Mouse (Mus musculus) embryonic stem cell, embryonic (primary cell): Measurements from ENCODE around the gene Rhot2.

Source experiments
- CTCF ChIA-PET, 4 experiments: fragments of 300-600 bp in 2 of 4; fragments of 350-600 bp in 2 of 4; sonication (Branson Sonifier 250); formaldehyde crosslinking; loops; one replicate each; lab custom pipeline; 2022; ENCODE audit warnings: inconsistent platforms in 2 of 4; lab: Charles Lee
- POLR2A ChIA-PET, 4 experiments: fragments of 300-600 bp in 2 of 4; fragments of 350-600 bp in 2 of 4; sonication (Branson Sonifier 250); formaldehyde crosslinking; loops; one replicate each; lab custom pipeline; 2022; ENCODE audit warnings: antibody characterized with exemption in 4 of 4, inconsistent platforms in 1 of 4; lab: Charles Lee

The Rhot2 gene

GRCm38 (mm10) chr17:25844396-25844901 lies at the start of gene Rhot2:
TSS of gene Rhot2 (minus strand) at chr17:25844851.
- CTCF ChIA-PET, result interaction anchor here in 3 of 4 experiments (0.6 to 1.5 kb wide), 13 partner anchors 10 to 874 kb away, joined by 3 to 9 read pairs (median 4); partner anchors contain the start of genes Stub1 (in 3 of the 3), Jmjd8 (in 1 of the 3) and Mcrip2 (in 1 of the 3)

GRCm38 (mm10) chr17:25893975-25894617 lies 49.4 kb upstream of the Rhot2 start:
- ChIA-PET POLR2A (interaction anchor here in 3 of 4 experiments (0.5 to 4.2 kb wide), 23 partner anchors 10 to 624 kb away, joined by 3 to 24 read pairs (median 3); partner anchors contain the start of genes Mcrip2 (in 2 of the 3), Wdr90 (in 1 of the 3) and Wfikkn1 (in 1 of the 3)), CTCF (interaction anchor here (0.5 to 4.5 kb wide), 64 partner anchors 8 to 1211 kb away, joined by 3 to 54 read pairs (median 4); partner anchors contain the start of genes Decr2 (in 2 of the 4), Mettl26 (in 2 of the 4), Wfikkn1 (in 2 of the 4) and Capn15 (in 1 of the 4))

More at GRCm38 (mm10) chr17:25844396-25844901, at the start of gene Rhot2:
- POLR2A ChIA-PET, result interaction anchor here in 3 of 4 experiments (0.5 to 8.7 kb wide), 38 partner anchors 8 to 1173 kb away, joined by 3 to 114 read pairs (median 4); partner anchors contain the start of genes Mcrip2 (in 3 of the 3), Stub1 (in 3 of the 3), Jmjd8 (in 2 of the 3) and Wdr90 (in 2 of the 3)

- ChIA-PET POLR2A (interaction anchor here in 3 of 4 experiments (0.6 to 2.5 kb wide), 5 partner anchors 11 to 56 kb away, joined by 3 to 6 read pairs (median 3); partner anchors contain the start of genes Stub1 (in 2 of the 3) and Rhbdl1 (in 1 of the 3)), CTCF (interaction anchor here in 2 of 4 experiments (0.6 to 3.1 kb wide), 2 partner anchors 10 to 56 kb away, joined by 3 to 16 read pairs; partner anchors contain the start of gene Stub1 (in 1 of the 2))
These were observed 44.2 kb upstream of the Rhot2 start for GRCm38 (mm10) chr17:25888837-25889236.

- CTCF ChIA-PET, result interaction anchor here in 3 of 4 experiments (0.7 to 9.0 kb wide), 3 partner anchors 8 to 344 kb away, joined by 4 to 54 read pairs (median 4); no protein-coding TSS in a partner anchor
- POLR2A ChIA-PET, result interaction anchor here in 1 of 4 experiments (1.4 to 1.7 kb wide), 2 partner anchors 9 to 33 kb away, joined by 4 to 5 read pairs; no protein-coding TSS in a partner anchor
These were observed 42.8 kb upstream of the Rhot2 start for GRCm38 (mm10) chr17:25887467-25887866.

GRCm38 (mm10) chr17:25886806-25887205 lies 42.2 kb upstream of the Rhot2 start:
- CTCF ChIA-PET, result interaction anchor here (0.5 to 9.0 kb wide), 8 partner anchors 8 to 475 kb away, joined by 3 to 54 read pairs (median 4); no protein-coding TSS in a partner anchor
- POLR2A ChIA-PET, result interaction anchor here in 3 of 4 experiments (0.6 to 1.7 kb wide), 9 partner anchors 9 to 1343 kb away, joined by 3 to 8 read pairs (median 4); partner anchors contain the start of genes Capn15 (in 1 of the 3) and Mcrip2 (in 1 of the 3)

GRCm38 (mm10) chr17:25885636-25886035 lies 41.0 kb upstream of the Rhot2 start:
- ChIA-PET POLR2A (interaction anchor here in 3 of 4 experiments (0.5 to 1.7 kb wide), 6 partner anchors 11 to 217 kb away, joined by 3 to 5 read pairs (median 4); partner anchors contain the start of genes Capn15 (in 1 of the 3) and Rhot2 (in 1 of the 3)), CTCF (interaction anchor here (0.6 to 9.0 kb wide), 7 partner anchors 8 to 126 kb away, joined by 3 to 54 read pairs (median 3); no protein-coding TSS in a partner anchor)

- POLR2A ChIA-PET, result interaction anchor here (1.0 to 2.0 kb wide), 12 partner anchors 10 to 68 kb away, joined by 3 to 5 read pairs (median 4); partner anchors contain the start of genes Mcrip2 (in 2 of the 4) and Stub1 (in 2 of the 4)
- CTCF ChIA-PET, result interaction anchor here in 3 of 4 experiments (0.6 to 9.0 kb wide), 7 partner anchors 8 to 388 kb away, joined by 3 to 54 read pairs (median 4); partner anchors contain the start of gene Mettl26 (in 1 of the 3)
These were observed 39.2 kb upstream of the Rhot2 start for GRCm38 (mm10) chr17:25883824-25884223.

- ChIA-PET POLR2A (interaction anchor here in 2 of 4 experiments (0.8 to 2.0 kb wide), 10 partner anchors 9 to 68 kb away, joined by 3 to 5 read pairs (median 4); partner anchors contain the start of genes Mcrip2 (in 2 of the 2) and Stub1 (in 2 of the 2)), CTCF (interaction anchor here in 2 of 4 experiments (1.4 to 9.0 kb wide), 5 partner anchors 7 to 13 kb away, joined by 4 to 54 read pairs (median 5); partner anchors contain the start of gene Mettl26 (in 1 of the 2))
These were observed 38.6 kb upstream of the Rhot2 start for GRCm38 (mm10) chr17:25883268-25883667.

GRCm38 (mm10) chr17:25882306-25882705 lies 37.7 kb upstream of the Rhot2 start:
- ChIA-PET POLR2A (interaction anchor here in 3 of 4 experiments (0.9 to 5.8 kb wide), 7 partner anchors 8 to 49 kb away, joined by 3 to 45 read pairs (median 3); partner anchors contain the start of genes Stub1 (in 2 of the 3), Mcrip2 (in 1 of the 3), Rhot2 (in 1 of the 3) and Wdr90 (in 1 of the 3)), CTCF (interaction anchor here in 2 of 4 experiments (4.4 to 9.0 kb wide), 2 partner anchors 13 kb away, joined by 41 to 54 read pairs; no protein-coding TSS in a partner anchor)

GRCm38 (mm10) chr17:25881691-25882090 lies 37.0 kb upstream of the Rhot2 start:
- ChIA-PET CTCF (interaction anchor here in 2 of 4 experiments (0.9 to 9.0 kb wide), 6 partner anchors 13 to 131 kb away, joined by 3 to 54 read pairs (median 4); partner anchors contain the start of gene Mcrip2 (in 1 of the 2)), POLR2A (interaction anchor here (0.6 to 5.8 kb wide), 12 partner anchors 8 to 154 kb away, joined by 3 to 45 read pairs (median 3); partner anchors contain the start of genes Mcrip2 (in 2 of the 4), Chtf18 (in 1 of the 4), Rhot2 (in 1 of the 4) and Rpusd1 (in 1 of the 4))

GRCm38 (mm10) chr17:25880913-25881641 lies 36.4 kb upstream of the Rhot2 start:
- ChIA-PET CTCF (interaction anchor here (0.6 to 9.0 kb wide), 12 partner anchors 12 to 622 kb away, joined by 3 to 54 read pairs (median 4); partner anchors contain the start of genes Mcrip2 (in 2 of the 4) and Sox8 (in 1 of the 4)), POLR2A (interaction anchor here (0.6 to 5.8 kb wide), 19 partner anchors 9 to 154 kb away, joined by 3 to 45 read pairs (median 3); partner anchors contain the start of genes Mcrip2 (in 4 of the 4), Stub1 (in 2 of the 4), Chtf18 (in 1 of the 4) and Rhbdl1 (in 1 of the 4))

GRCm38 (mm10) chr17:25880196-25880910 lies 35.7 kb upstream of the Rhot2 start, which contains the start of gene Wfikkn1:
TSS of gene Wfikkn1 (minus strand) at chr17:25880858.
- POLR2A ChIA-PET, result interaction anchor here (0.6 to 5.8 kb wide), 16 partner anchors 11 to 815 kb away, joined by 3 to 45 read pairs (median 4); partner anchors contain the start of genes Mcrip2 (in 4 of the 4), Stub1 (in 2 of the 4), Rhbdl1 (in 1 of the 4) and Rhot2 (in 1 of the 4)
- CTCF ChIA-PET, result interaction anchor here (0.5 to 9.0 kb wide), 16 partner anchors 12 to 623 kb away, joined by 3 to 54 read pairs (median 4); partner anchors contain the start of genes Mcrip2 (in 2 of the 4), Sox8 (in 1 of the 4) and Stub1 (in 1 of the 4)

- ChIA-PET POLR2A (interaction anchor here in 3 of 4 experiments (0.6 to 5.8 kb wide), 16 partner anchors 9 to 815 kb away, joined by 3 to 45 read pairs (median 4); partner anchors contain the start of genes Stub1 (in 3 of the 3), Mcrip2 (in 2 of the 3), Tmem8 (in 1 of the 3) and Wdr90 (in 1 of the 3)), CTCF (interaction anchor here (0.5 to 9.0 kb wide), 37 partner anchors 10 to 1199 kb away, joined by 3 to 54 read pairs (median 4); partner anchors contain the start of genes Mcrip2 (in 4 of the 4), Capn15 (in 1 of the 4) and Stub1 (in 1 of the 4))
These were observed 35.1 kb upstream of the Rhot2 start for GRCm38 (mm10) chr17:25879750-25880149.

GRCm38 (mm10) chr17:25879261-25879660 lies 34.6 kb upstream of the Rhot2 start:
- POLR2A ChIA-PET, result interaction anchor here in 3 of 4 experiments (0.7 to 5.8 kb wide), 16 partner anchors 8 to 234 kb away, joined by 3 to 45 read pairs (median 6); partner anchors contain the start of genes Stub1 (in 3 of the 3), Mcrip2 (in 2 of the 3), Capn15 (in 1 of the 3) and Rab40c (in 1 of the 3)
- CTCF ChIA-PET, result interaction anchor here (0.5 to 9.0 kb wide), 40 partner anchors 9 to 1200 kb away, joined by 3 to 54 read pairs (median 4); partner anchors contain the start of genes Mcrip2 (in 4 of the 4), Capn15 (in 1 of the 4), Rhot2 (in 1 of the 4) and Stub1 (in 1 of the 4)
